Mouse (Mus musculus) lung, adult 2 months (tissue): ENCODE results near the gene Setx.

ENCODE experiments used
- CTCF ChIP-seq: fragments of 200-500 bp; IDR thresholded peaks from 2 replicates; pipeline ENCODE4 v1.5.1; 2011; ENCODE audit warnings: mild to moderate bottlenecking, low read length, control low read depth; ENCODE audit not compliant: insufficient read depth
- POLR2A ChIP-seq: fragments of 200-500 bp; IDR thresholded peaks from 2 replicates; pipeline ENCODE4 v1.6.1; 2011; ENCODE audit warnings: low read depth, mild to moderate bottlenecking, control low read depth, low read length, borderline replicate concordance; ENCODE audit errors: extremely low read depth

- TF ChIP-seq POLR2A (no peak), CTCF (no peak)
Observed at GRCm38 (mm10) chr2:29135161-29135560, 11.2 kb downstream of the Setx start.
